Mouse (Mus musculus): ENCODE measurements around the gene Pllp. TPM values are rescaled to one million over a fixed set of nuclear protein-coding genes. Genes with fewer than 3 reads are reported as not detected.
A peak's percentile ranks its signal among the peaks of the same experiment; 100 is the strongest.

The Pllp gene
- polyA plus RNA-seq, 1 experiment from 2014 or later, result 16.6 TPM

DNA sequence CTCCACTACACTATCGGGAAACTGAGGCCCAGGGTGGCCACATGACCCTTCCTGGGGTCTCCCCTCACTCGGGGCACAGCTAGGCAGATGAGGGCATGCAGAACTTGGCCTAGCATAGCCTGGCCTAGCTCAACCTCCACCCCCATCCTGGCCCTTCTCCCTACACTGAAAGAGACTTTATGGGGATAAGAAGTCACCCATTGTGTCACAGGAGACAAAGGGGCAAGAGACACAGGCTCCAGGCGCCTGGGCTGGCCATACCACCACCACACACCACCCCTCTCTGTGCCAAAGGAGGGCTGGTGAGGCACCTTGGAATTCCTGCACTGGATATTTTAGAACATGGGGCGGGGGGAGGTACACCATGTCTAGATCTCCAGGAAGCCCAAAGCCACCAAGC lies 11.8 kb downstream of the Pllp start:
- Histone ChIP-seq H3K4me3 (replicated peaks; ENCODE audit: low read depth, low read length) (no peak overlapping the region), H3K9ac (ENCODE audit: low read depth, low read length) (no peak overlapping the region), H3K9me3 (replicated peaks; ENCODE audit: low read length) (no peaks in the 10 kb centered on the region), H3K27me3 (ENCODE audit: insufficient read depth, low read length) (no peaks in the 10 kb centered on the region), H3K4me1 (replicated peaks; ENCODE audit: insufficient read depth, low read length) (no peaks in the 10 kb centered on the region), H3K4me2 (ENCODE audit: low read length) (no peak overlapping the region), H3K36me3 (ENCODE audit: insufficient read depth, low read length) (no peaks in the 10 kb centered on the region), H3K27ac (no peak overlapping the region)
- DNase-seq (ENCODE audit: low spot score) (no peak), ATAC-seq (replicated peaks; ENCODE audit: low FRiP score, low read depth) (no peak)
- WGBS, result 82% methylated on average over 4 of the region's 4 CpGs
- TF ChIP-seq CTCF (IDR thresholded peaks at IDR 0.05; ENCODE audit: low read depth), result no peak

DNA sequence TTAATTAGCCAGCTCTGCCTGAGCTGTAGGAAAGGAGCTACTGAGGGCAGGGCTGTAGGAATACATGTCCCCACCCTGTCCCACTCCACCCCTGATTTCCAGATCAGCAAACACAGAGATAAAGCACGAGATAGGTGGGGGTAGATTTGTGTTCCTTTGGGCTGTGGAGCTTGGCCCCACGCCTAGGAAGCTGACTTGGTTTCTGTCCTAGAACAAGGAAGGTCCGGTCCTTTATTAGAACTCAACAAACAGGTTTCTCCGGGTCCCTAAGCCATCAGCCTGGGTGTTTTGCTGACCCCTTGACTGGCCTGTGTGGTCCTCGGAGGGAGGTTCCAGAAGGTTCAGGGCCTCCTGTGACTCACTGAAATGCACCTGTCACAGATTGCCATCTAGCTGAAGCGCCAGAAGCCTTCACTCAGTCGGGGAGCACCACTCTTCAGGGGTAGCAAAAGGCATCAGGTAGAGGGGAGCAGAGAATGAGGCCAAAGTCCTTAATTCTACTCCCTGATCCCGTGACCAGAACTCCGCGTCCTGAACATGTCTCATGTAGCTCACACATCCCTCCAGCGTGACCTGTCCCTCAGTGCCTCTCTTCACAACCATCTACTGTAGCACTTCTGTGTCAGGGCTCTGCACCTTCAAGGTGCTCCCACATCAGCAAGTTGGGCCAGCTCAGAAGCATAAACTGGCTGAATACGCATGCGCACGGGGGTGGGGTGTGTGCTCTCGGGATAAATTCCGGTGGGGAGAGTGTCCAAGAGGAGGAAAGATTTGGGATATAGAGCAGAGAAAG lies 13.2 kb downstream of the Pllp start:
- no peak overlapping the region for H3K4me2 ChIP-seq (ENCODE audit: low read length)
- DNase-seq (ENCODE audit: low spot score), result no peak
- no peak overlapping the region for H3K4me3 ChIP-seq (replicated peaks; ENCODE audit: low read depth, low read length)
- no peak for TF ChIP-seq CTCF (IDR thresholded peaks at IDR 0.05; ENCODE audit: low read depth)
- 70% methylated on average over 16 of the region's 16 CpGs for WGBS
- no peaks in the 10 kb centered on the region for H3K36me3 ChIP-seq (ENCODE audit: insufficient read depth, low read length)
- no peaks in the 10 kb centered on the region for H3K4me1 ChIP-seq (replicated peaks; ENCODE audit: insufficient read depth, low read length)
- no peaks in the 10 kb centered on the region for H3K9me3 ChIP-seq (replicated peaks; ENCODE audit: low read length)
- H3K9ac ChIP-seq (ENCODE audit: low read depth, low read length), result no peak overlapping the region
- ATAC-seq (replicated peaks; ENCODE audit: low FRiP score, low read depth), result peak; percentile 55; the same call in 1 of the 2 replicates
- 0 out of 2 replicates have a peak overlapping the region, but pooled peaks have one; percentile 10 for H3K27ac ChIP-seq
- H3K27me3 ChIP-seq (ENCODE audit: insufficient read depth, low read length), result no peaks in the 10 kb centered on the region

DNA sequence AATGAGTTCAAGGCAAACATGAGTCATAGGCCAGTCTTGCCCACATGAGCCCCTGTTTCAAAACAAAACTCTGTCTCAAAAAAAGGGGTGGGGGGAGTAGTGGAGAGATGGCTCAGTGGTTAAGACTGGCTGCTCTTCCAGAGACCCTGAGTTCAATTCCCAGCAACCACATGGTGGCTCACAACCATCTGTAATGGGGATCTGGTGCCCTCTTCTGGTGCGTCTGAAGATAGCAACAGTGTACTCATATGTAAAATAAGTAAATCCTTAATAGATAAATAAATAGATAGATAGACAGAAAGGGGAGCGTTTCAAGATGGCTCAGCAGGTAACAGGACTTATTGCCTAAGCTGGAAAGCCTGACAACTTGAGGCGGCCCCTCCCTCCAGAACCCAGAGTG lies 15.7 kb downstream of the Pllp start:
- DNase-seq (ENCODE audit: low spot score), result no peak
- no peaks in the 10 kb centered on the region for H3K9me3 ChIP-seq (replicated peaks; ENCODE audit: low read length)
- ATAC-seq (replicated peaks; ENCODE audit: low FRiP score, low read depth), result no peak
- H3K9ac ChIP-seq (ENCODE audit: low read depth, low read length), result no peak overlapping the region
- WGBS, result 91% methylated on average over 3 of the region's 3 CpGs
- H3K4me2 ChIP-seq (ENCODE audit: low read length), result no peak overlapping the region
- no peak overlapping the region for H3K27ac ChIP-seq
- no peaks in the 10 kb centered on the region for H3K4me1 ChIP-seq (replicated peaks; ENCODE audit: insufficient read depth, low read length)
- no peaks in the 10 kb centered on the region for H3K36me3 ChIP-seq (ENCODE audit: insufficient read depth, low read length)
- peak; percentile 42 for TF ChIP-seq CTCF (IDR thresholded peaks at IDR 0.05; ENCODE audit: low read depth)
- no peaks in the 10 kb centered on the region for H3K27me3 ChIP-seq (ENCODE audit: insufficient read depth, low read length)
- H3K4me3 ChIP-seq (replicated peaks; ENCODE audit: low read depth, low read length), result no peak overlapping the region

DNA sequence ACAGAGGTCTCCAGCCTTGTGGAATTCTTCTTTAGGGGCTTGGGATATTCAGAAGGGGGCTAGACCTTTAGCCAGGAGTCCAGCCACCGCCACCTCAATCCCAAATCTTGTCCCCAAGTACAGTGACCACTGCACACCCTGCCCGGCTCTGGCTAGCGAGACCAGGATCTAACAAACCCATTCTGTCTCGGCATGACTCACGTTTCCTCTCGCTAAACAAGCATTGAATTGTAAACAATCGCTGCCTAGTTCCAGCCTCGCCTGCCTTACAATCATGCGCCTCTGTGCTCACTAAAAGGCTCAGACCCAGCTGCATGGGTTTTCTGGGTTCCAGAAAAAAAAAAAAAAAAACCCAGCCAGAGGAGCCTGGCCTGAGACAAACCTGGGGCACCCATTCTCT lies 17.5 kb downstream of the Pllp start:
- DNase-seq (ENCODE audit: low spot score) (peak; percentile 32), ATAC-seq (replicated peaks; ENCODE audit: low FRiP score, low read depth) (no peak)
- 37% methylated on average over 9 of the region's 9 CpGs for WGBS
- Histone ChIP-seq H3K4me1 (replicated peaks; ENCODE audit: insufficient read depth, low read length) (no peaks in the 10 kb centered on the region), H3K27me3 (ENCODE audit: insufficient read depth, low read length) (no peaks in the 10 kb centered on the region), H3K4me3 (replicated peaks; ENCODE audit: low read depth, low read length) (no peak overlapping the region), H3K36me3 (ENCODE audit: insufficient read depth, low read length) (peaks cover 12% of the 10 kb centered on the region), H3K9me3 (replicated peaks; ENCODE audit: low read length) (no peaks in the 10 kb centered on the region), H3K9ac (ENCODE audit: low read depth, low read length) (no peak overlapping the region), H3K4me2 (ENCODE audit: low read length) (no peak overlapping the region), H3K27ac (peak overlapping the region; percentile 70)
- TF ChIP-seq CTCF (IDR thresholded peaks at IDR 0.05; ENCODE audit: low read depth), result no peak

DNA sequence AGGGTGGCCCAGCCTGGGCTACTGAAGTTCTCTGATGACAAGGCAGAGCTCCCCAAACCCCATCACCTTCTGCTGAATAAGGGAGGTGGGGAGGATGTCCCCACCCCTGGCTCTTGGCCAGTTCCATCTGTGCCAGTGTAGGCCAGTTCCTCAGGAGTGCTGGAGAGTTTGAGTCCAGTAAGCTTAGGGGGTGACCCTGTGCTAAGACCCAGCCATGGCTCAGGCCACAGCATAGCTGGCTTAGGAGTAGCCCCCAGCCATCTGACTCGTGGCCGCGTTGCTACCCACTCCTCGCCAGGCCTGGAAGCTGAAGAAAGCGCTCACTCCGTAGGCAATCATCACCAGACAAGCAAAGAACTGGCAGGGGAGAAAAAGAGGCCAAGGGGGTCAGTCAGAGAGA lies 20.2 kb downstream of the Pllp start:
- no peak overlapping the region for H3K27ac ChIP-seq
- TF ChIP-seq CTCF (IDR thresholded peaks at IDR 0.05; ENCODE audit: low read depth), result no peak
- DNase-seq (ENCODE audit: low spot score) (no peak), ATAC-seq (replicated peaks; ENCODE audit: low FRiP score, low read depth) (0 out of 2 replicates have a peak, but pooled peaks have one; percentile 22)
- H3K27me3 ChIP-seq (ENCODE audit: insufficient read depth, low read length), result no peaks in the 10 kb centered on the region
- WGBS, result 84% methylated on average over 6 of the region's 6 CpGs
- peaks cover 39% of the 10 kb centered on the region for H3K36me3 ChIP-seq (ENCODE audit: insufficient read depth, low read length)
- H3K9me3 ChIP-seq (replicated peaks; ENCODE audit: low read length), result no peaks in the 10 kb centered on the region
- no peak overlapping the region for H3K9ac ChIP-seq (ENCODE audit: low read depth, low read length)
- H3K4me1 ChIP-seq (replicated peaks; ENCODE audit: insufficient read depth, low read length), result no peaks in the 10 kb centered on the region
- H3K4me3 ChIP-seq (replicated peaks; ENCODE audit: low read depth, low read length), result no peak overlapping the region
- H3K4me2 ChIP-seq (ENCODE audit: low read length), result no peak overlapping the region

DNA sequence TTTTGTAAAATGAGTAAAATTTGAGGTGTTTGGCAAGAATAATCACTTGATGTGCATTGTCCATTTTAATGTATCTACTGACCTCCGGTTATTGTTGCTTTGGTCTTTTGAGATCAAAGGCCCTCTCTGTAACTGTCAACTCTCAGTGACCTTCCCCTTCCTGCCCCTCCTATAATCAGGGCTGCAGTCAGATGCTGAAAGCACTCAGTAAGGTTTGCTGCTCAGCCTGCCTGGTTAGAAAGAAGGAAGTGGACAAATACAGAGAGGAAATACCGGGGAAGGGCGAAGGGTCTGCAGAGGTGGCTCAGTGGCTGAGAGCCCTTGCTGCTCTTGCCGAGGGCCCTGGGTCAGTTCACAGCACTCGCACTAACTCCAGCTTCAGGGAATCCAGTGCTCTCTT lies 21.7 kb downstream of the Pllp start:
- WGBS, result 70% methylated on average over 5 of the region's 5 CpGs
- ATAC-seq (replicated peaks; ENCODE audit: low FRiP score, low read depth), result no peak
- H3K4me2 ChIP-seq (ENCODE audit: low read length), result no peak overlapping the region

More for the DNA sequence above, 21.7 kb downstream of the Pllp start:
- DNase-seq (ENCODE audit: low spot score), result peak; percentile 21
- Histone ChIP-seq H3K27me3 (ENCODE audit: insufficient read depth, low read length) (no peaks in the 10 kb centered on the region), H3K27ac (no peak overlapping the region), H3K9ac (ENCODE audit: low read depth, low read length) (no peak overlapping the region), H3K9me3 (replicated peaks; ENCODE audit: low read length) (no peaks in the 10 kb centered on the region), H3K36me3 (ENCODE audit: insufficient read depth, low read length) (peaks cover 47% of the 10 kb centered on the region), H3K4me3 (replicated peaks; ENCODE audit: low read depth, low read length) (no peak overlapping the region), H3K4me1 (replicated peaks; ENCODE audit: insufficient read depth, low read length) (no peaks in the 10 kb centered on the region)
- no peak for TF ChIP-seq CTCF (IDR thresholded peaks at IDR 0.05; ENCODE audit: low read depth)

All from kidney, postnatal 0 days (tissue).